Mouse (Mus musculus) CD4-positive, CD25-positive, alpha-beta regulatory T cell, adult 4 months (primary cell): Measurements from ENCODE around the gene Ciita. TPM values are rescaled to one million over a fixed set of nuclear protein-coding genes. Genes with fewer than 3 reads are reported as not detected.

Experiments
- ATAC-seq: one replicate; pipeline ENCODE4 v1.8.0; 2017
- polyA plus RNA-seq, 2 experiments: library from polyadenylated mRNA; unstranded; fragments of 100-300 nt; shearing (Covaris generic); gene quantifications; one replicate each; pipeline ENCODE4 v1.2.1; 2017

The Ciita gene
- polyA plus RNA-seq, 2 experiments from 2014 or later: 0.81 to 7.1 TPM

DNA sequence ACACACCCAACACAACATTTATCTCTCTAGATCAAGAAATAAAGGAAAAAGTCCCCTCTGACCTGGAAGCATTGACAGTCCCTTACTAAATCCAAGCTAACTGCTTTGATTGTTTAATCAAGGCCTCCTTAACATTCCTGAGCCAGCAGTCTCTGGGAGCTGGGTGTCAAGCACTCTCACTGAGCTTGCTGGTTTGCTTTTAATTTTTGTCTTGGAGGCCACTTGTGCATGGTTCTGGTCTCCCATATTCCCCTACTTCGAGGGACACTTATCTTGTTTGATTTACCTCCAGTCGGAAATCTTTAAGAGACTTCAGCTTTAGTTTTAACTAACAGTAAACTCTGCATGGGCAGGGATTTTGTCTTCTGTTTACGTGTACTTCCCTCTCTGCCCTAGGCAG lies 4.9 kb upstream of the Ciita start:
- no peak for ATAC-seq

DNA sequence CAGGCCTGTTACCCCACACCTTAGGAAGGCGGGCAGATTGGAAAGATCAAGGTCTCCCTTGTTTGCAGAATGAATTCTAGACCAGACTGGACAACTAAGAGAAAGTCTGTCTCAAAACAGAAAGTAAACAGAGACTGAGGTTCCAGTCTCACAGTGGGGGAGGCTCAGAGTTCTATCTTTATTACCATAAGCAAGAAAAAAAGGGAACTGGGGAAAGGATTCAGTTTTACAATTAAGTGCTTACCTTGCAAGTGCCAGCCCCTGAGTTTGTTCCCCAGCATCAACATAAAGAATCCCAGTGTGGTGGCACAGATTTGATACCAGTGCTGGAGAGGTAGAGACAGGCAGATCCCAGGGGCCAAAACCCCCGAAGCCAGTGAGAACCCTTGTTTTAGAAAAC lies 3.9 kb upstream of the Ciita start:
- no peak for ATAC-seq

DNA sequence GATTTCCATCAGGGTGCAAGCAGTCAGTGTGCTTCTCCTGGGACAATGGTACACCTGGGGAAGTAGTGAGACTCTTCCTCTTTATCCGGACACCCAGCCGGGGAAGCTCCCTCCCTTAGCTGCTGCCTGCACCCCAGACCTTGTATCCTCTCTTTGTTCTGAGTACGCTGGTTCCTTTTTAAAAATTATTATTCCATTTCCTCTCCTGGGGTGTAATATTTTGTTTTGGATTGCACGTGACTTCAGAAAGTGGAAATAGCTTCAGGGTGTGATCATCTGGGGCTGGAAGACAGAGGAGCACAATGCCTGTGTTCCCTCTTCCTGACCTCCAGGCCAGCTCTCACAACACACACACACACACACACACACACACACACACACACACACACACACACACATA lies 2.5 kb downstream of the Ciita start:
- no peak for ATAC-seq

DNA sequence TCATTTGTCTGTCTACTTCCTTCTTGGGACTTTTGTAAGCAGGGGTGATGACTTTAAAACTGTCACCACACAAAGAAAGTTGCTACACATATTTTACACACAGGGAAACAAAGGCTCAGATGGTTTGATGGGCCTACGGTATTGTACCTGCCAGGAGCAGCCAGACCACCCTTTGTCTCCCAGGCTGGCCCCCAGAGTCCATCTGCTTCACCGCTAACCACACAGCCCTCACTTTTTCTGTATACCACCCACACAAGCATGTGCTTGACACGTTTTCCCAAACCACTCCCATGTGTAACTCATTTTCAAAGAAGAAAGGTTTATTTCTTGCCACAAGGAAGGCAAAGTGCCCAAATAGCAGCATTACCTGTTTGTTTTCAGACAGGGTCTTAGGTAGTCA lies 7.1 kb downstream of the Ciita start:
- no peak for ATAC-seq

DNA sequence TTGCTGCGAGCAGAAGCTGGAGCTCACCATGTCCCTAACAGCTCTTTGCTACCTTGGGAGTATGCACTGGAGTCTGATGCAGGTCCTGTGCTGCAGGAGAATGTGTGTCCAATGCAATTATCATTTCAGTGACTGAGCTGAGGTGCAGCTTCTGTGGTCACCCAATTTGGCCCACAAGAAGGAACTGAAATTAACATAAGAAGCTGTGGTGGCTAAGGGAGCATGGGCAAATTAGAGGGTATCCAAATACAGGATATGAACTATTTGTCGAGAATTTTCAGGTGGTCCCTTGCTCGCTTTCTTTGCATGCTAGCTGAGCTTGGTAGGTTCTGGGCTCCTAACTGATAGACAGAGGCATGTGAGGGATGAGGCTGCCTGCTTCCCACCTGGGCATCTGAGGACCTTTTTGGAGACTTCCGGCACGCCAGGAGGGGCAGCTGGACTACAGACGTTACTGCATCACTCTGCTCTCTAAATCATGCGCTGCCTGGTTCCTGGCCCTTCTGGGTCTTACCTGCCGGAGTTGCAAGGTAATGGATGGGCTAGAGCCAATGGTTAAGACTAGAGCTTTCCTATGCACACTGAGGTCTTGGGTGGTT lies 8.1 kb downstream of the Ciita start:
- ATAC-seq: no peak

DNA sequence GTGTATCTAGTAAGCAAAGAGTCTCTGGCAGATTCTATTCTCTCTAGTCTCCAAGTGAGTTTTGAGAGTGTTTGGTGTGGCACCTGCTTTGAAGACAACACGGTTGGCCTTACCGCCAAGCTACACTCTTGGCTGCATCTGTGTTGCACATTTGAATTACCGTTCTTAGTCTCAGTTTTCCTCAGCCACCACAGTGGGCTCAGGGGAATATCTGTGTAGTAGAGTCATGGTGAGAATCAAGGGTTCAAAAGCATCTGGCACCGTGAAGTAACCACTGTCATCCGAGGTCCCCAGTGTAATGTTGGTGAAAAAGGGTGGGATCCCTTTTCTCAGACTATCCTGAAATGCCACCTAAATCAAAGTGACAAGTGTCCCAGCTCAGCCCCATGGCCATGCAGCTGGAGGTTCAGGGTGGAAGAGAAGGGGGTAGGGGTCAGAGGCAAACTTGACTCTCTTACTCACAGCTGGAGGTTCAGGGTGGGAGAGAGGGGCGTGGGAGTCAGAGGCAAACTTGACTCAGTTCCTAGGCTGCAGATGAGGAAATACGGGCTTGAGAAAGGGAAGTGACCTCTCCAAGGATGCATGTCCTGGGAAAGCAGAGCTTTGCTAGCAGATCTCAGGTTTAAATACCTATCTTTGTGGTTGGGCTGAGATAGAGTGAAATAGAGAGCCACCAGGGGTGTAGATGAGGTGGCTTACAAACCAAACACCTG lies 9.1 kb downstream of the Ciita start:
- no peak for ATAC-seq

DNA sequence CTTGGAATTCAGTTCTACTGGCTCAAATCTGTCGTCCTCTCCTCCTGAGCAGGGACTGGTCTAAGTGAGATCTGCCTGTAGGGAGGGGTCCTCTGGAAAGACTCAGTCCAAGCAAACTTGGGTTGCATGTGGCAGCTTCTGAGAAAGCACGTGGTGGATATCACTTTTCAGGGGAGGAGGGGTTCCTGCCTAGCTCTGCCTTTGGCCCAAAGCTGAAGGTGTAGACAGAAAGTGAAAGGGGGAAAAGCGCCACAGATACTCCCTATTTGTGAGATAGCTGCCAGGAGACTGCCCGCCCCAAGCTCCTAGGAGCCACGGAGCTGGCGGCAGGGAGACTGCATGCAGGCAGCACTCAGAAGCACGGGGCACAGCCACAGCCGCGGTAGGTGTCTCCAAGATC lies 9.6 kb downstream of the Ciita start:
- ATAC-seq: peak; percentile 41

DNA sequence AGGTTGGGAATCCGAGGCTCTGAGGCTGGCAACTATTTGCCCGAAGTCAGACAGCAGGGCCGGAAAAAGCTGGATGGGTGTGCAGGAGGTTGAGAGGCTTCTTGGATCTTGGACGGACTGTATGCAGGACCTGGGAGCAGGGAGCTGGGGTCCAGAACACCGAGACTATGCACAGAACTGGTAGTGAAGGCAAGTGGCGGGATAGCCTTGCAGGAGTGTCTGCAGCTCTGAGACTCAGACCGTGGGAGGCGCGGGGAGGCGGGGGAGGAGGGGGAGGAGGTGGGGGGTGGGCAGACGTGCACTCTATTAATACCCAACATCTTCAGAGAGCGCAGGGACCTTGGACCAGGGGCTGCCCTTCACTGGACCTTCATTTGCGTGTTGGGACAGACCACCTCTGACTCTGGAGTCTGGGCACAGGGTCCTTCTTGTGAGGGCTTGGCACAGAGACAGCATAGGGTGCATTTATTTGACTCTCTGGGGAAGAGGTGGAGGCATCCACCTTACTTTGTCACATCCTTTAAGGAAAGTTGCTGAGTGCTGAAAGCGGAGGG lies 10.1 kb downstream of the Ciita start:
- ATAC-seq: no peak

DNA sequence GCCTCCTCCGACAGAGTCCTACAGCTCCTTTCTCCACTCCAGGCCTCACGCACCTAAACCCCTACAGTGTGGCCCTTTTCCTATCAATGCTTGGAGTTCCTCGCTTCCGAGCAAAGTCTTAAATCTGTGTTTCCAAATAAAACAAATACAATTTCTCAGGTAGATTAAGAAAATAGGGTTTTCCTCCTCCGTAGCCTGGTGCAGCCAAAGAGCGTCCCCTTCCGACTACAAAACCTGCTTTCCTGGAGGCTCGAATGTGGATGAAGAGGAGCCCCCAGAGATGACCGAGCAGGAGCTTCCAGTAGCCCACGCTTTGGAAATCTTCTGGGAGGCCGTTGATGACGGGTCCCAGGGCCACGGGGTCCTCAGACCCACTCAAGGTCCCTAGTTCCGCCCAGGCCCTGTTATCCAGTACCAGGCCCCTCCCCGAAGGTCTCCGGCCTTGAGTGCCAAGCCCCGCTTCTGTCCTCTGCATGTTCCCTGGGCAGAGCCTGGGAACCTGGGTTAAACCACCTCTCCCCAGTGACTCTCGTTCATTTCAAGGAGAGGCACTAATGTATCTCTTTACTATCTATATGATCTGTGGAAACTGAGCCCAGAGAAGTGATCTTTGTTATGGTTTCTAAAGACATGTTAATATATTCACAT lies 10.8 kb downstream of the Ciita start:
- no peak for ATAC-seq

DNA sequence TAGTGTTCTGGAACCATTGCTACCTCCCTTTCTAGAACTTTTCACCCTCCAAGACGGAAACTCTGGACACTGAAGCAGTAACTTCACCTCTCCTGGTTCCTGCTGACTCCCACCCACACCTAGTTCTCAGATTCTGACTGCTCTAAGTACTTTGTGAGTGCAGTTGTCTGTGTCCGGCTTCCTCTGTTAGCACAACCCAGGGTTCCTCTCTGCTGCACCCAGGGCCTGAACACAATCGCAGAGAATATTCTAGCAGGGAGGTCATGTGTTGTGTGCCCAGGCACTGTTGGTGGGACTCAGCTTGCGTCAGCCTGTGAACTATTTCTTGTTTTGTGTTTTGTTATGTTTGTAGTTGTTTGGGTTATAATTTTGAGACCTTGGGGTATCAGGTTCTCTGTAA lies 11.9 kb downstream of the Ciita start:
- no peak for ATAC-seq

DNA sequence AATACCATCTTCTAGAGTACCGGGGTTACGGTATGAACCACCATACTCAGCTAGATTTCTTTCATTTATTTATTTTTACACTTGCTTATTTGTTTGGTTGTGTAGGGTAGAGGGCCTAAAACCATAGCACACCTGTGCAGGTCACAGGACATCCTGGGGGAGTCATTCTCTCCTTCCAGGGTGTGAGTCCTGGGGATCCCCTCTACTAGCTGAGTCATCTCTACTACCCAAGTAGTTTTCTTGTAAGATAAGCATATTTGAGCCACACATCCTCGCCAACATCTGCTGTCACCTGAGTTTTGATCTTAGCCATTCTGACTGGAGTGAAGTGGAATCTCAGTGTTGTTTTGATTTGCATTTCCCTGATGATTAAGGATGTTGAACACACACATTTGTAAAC lies 12.7 kb downstream of the Ciita start:
- ATAC-seq: no peak

DNA sequence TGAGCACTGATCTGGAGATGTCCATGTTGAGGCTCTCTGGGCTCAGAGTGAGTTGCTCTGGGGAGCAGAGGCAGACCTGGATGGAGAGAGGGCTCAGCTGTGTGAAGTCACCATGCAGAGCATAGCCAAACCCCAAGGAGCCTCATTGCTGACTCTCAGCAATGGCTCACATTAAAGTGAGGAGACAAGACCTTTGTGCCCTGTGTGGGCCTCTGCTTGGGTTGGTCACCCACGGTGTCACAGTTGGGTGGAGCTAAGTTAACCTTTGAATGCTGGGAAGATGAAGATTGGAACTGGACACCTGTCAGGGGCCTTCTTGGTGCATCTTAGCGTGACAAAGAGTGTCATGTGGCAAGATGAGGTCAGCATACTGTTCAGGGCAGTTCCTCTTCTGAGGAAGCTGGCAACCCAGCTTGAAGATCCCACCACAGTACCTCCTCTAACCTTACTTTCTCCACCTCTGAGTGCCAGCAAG lies 16.0 kb downstream of the Ciita start:
- ATAC-seq: no peak

DNA sequence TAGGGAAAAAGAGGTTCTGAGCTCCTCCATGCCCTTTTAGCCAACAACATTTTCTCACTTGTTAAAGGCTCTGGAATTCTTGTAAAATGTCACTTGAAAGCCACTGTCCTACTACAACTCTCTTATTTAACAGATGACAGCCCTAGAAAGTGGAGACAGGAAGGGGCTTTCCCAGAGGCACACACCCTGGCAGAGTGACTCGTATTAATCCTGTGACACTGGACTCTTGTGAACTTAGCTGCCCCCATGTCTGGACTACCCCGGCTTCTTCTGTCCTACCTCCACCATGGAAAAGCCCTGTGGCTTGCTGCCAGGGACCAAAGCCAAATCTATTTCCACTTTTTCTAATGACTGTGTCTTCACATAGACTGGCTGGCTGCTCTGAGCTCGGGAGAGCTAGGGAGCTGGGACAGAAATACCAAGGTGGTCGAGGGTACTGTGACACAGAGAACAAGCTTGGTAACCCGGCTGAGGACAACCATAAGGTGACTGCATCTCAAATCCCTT lies 18.3 kb downstream of the Ciita start:
- ATAC-seq: no peak

DNA sequence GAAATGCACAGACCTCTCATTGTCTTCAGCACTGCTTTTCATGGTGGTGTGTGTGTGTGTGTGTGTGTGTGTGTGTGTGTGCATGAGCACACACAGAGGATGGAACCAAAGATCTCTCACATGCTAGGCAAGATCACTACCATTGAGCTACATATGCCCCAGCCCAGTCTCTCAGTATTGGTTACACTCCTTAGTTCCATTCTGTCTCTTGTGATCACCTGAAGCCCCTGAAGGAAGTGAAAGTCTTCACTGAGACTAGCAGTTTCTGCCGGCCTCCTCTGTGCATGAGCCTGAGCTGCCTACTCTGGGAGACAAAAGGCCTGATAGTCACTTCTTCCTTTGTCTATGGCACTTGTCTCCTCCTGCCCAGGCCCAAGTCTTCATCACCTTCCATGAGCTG lies 19.3 kb downstream of the Ciita start:
- ATAC-seq: no peak

DNA sequence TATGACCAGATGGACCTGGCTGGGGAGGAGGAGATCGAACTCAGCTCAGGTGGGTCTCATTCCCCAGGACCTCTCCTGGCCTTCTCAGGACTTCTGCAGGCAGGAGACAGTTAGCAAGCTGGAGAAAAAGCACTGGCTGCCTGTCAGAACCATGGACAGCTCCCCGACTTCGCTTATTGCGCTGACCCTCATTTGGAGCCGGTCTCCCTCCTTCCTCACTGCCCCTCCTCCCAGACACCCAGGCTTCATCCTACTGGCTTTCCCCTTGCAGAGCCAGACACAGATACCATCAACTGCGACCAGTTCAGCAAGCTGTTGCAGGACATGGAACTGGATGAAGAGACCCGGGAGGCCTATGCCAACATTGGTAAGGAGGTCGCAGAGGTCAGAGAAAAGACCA lies 22.0 kb downstream of the Ciita start:
- no peak for ATAC-seq

DNA sequence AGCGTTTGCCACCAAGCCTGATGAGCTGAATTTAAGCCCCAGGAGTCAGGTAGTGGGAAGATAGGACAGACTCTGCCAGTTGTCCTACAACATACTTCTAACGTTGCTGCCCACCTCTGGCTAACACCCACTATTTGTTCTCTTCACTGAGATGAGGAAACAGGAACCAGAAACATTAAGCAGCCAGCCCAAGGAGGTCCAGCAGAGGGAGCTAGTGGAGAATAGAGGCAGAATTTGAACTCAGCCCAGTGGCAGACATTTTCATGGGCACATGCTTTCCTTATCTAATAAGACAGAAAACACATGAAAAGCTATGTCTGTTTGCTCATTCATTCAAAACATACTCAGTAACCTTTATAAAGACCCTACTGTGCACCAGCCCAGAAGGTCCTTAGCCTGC lies 23.2 kb downstream of the Ciita start:
- no peak for ATAC-seq

DNA sequence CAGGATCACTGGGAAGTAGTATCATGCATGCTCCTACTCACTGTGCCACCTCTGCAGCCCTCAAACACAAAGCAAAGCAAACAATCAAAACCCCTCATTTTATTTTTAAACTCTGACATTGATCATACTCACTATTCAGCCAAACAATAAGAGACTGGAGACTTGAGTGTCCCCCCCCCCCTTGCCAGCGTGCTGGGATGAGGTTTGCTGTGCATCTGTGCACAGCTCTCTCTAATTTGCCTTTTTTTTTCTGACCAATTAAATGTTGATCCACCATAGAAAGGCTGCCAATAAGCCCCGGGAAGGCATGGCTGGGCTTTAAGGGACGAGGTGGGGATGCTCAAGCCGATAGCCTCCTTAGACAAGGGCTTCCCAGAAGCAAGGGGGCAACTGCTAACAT lies 27.6 kb downstream of the Ciita start:
- ATAC-seq: no peak

DNA sequence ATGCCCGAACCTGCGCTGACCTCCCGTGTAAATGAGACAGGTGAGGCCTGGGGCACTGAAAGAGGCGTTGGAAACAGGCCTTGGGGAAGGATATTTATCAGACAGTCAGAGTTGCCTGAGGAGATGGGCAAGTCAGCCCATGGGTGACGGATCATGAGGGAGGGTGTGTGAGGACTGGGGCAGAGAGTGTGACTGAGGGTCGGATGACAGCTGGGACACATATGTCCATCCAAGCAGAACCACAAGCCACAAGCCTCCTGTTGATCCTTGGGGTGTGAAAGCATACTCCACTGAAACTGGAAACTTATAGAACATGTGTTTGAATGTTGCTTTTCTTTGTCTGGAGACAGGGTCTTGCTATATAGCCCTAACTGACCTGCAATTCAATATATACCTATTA lies 28.8 kb downstream of the Ciita start:
- no peak for ATAC-seq

DNA sequence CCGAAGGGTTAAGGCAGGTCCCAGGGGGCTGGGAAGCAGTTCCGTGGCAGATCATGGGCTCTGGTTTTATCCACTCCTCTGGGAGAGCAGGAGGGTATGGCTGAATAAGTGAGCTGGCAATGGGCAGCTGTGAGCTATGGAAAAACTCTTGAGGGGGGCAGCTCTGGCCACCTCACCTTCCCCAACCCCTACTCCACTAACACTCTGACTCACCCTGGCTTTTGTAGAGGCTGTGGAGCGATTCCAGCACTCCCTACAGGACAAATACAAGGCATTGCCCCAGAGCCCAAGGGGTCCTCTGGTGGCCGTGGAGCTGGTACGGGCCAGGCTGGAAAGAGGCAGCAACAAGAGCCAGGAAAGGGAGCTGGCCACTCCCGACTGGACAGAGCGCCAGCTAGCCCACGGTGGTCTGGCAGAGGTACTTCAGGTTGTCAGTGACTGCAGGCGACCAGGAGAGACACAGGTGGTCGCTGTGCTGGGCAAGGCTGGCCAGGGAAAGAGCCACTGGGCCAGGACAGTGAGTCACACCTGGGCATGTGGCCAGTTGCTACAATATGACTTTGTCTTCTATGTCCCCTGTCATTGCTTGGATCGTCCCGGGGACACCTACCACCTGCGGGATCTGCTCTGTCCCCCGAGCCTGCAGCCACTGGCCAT lies 30.7 kb downstream of the Ciita start:
- no peak for ATAC-seq

DNA sequence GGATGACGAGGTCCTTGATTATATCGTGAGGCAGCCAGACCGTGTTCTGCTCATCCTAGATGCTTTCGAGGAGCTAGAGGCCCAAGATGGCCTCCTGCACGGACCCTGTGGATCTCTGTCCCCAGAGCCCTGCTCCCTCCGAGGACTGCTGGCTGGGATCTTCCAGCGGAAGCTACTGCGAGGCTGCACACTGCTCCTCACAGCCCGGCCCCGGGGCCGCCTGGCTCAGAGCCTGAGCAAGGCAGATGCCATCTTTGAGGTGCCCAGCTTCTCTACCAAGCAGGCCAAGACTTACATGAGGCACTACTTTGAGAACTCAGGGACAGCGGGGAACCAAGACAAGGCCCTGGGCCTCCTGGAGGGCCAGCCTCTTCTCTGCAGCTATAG lies 31.3 kb downstream of the Ciita start:
- ATAC-seq: no peak

DNA sequence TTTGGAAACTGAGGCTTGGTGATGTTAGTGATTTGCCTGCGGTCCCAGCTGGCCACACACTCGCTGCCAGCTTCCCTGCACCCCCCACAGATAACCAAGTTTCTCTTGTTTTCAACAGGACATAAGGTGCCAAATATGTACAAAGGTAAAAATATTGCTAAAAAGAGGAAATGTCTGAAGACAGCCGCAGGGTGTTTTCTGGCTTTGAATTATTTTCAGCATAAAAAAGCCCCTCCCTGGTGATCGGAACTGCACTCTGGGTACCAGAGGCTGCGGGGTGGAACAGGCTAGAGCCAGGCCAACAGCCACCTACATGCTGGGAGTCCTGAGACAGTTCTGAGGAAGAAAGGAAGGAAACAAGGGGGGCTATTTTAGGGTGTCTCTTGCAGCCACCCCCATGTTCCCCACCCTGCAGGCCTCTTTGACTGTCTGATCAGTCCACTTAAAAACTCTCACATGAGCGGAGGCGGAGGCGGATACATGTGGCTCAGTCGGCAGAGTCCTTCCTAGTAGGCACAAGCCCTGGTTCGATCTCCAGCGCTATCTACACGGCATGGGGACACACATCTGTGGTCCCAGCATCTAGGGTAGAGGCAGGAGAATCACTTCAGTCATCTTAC lies 36.2 kb downstream of the Ciita start:
- ATAC-seq: no peak

DNA sequence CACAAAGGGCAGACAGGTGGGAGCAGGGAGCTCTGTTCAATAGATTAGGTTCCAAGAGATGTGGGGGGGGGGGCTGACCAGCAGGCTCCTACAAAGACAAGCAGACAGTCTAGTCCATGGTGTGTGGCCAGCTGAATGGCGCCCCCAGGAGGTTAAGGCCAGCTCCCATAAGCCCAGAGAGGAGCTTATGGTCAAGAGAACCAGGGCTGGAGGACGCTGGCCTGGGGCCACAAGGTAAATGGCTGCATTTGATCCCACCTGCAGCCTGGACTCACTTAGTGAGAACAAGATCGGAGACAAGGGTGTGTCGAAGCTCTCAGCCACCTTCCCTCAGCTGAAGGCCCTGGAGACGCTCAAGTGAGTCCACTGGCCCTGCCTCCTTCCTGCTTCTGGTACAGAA lies 38.2 kb downstream of the Ciita start:
- no peak for ATAC-seq
